Mouse (Mus musculus) brain, embryonic 14.5 days (tissue): Measurements from ENCODE around the gene Plekha6.

Source experiments
- CTCF ChIP-seq: fragments of 200-500 bp; IDR thresholded peaks from 2 replicates; pipeline ENCODE4 v1.5.1; 2012; ENCODE audit warnings: inconsistent platforms, mild to moderate bottlenecking, moderate library complexity, borderline replicate concordance; ENCODE audit not compliant: insufficient read depth, insufficient read length; ENCODE audit errors: extremely low read depth
- POLR2A ChIP-seq: fragments of 200-500 bp; IDR thresholded peaks from 2 replicates; pipeline ENCODE4 v1.6.1; 2012; ENCODE audit warnings: mild to moderate bottlenecking, inconsistent platforms, borderline replicate concordance; ENCODE audit not compliant: poor library complexity, insufficient read depth, insufficient read length, severe bottlenecking; ENCODE audit errors: extremely low read depth

GRCm38 (mm10) chr1:133188719-133189118, 24.7 kb downstream of the Plekha6 start:
- TF ChIP-seq POLR2A: no peak
- TF ChIP-seq CTCF: no peak
